Mouse (Mus musculus) liver, embryonic 14.5 days (tissue): Measurements from ENCODE around the gene 4931414P19Rik. TPM values are rescaled to one million over a fixed set of nuclear protein-coding genes. Genes with fewer than 3 reads are reported as not detected.
A peak's percentile ranks its signal among the peaks of the same experiment; 100 is the strongest.

ENCODE experiments used
- ATAC-seq: fragments of 200-750 bp; cut with Nextera tagmentation; 2 replicates; pipeline ENCODE4 v1.8.0; 2017; ENCODE audit warnings: moderate number of reproducible peaks, mild to moderate bottlenecking, moderate library complexity; ENCODE audit not compliant: insufficient read depth
- DNase-seq, 3 experiments: peaks; one replicate each; pipeline ENCODE4 v3.0.0-alpha.2; 2012 to 2013; ENCODE audit warnings: low read depth in 3 of 3, low spot score in 3 of 3
- H3K27ac ChIP-seq: fragments of 300-500 bp; sonication (generic); 2 replicates; pipeline ENCODE4 v1.5.1; 2014; ENCODE audit warnings: moderate library complexity, mild to moderate bottlenecking, control low read depth, inconsistent platforms
- H3K27me3 ChIP-seq: fragments of 300-500 bp; sonication (generic); 2 replicates; pipeline ENCODE4 v1.6.1; 2014; ENCODE audit warnings: mild to moderate bottlenecking, low read length, moderate library complexity; ENCODE audit not compliant: control insufficient read depth, insufficient read depth
- H3K36me3 ChIP-seq: fragments of 300-500 bp; sonication (generic); replicated peaks from 2 replicates; pipeline ENCODE4 v1.6.1; 2014; ENCODE audit warnings: low read depth; ENCODE audit not compliant: control insufficient read depth, insufficient read depth
- H3K4me1 ChIP-seq, 2 experiments: fragments of 200-500 bp in 1 of 2; fragments of 300-500 bp in 1 of 2; sonication (generic) in 1 of 2; replicated peaks; 2 replicates each; pipeline ENCODE4 v1.6.1; 2012 to 2014; ENCODE audit warnings: antibody characterized with exemption in 1 of 2, inconsistent platforms in 1 of 2, low read length in 1 of 2; ENCODE audit not compliant: control insufficient read depth in 2 of 2, insufficient read depth in 2 of 2
- H3K4me2 ChIP-seq: fragments of 300-500 bp; sonication (generic); 2 replicates; pipeline ENCODE4 v1.6.1; 2014; ENCODE audit warnings: low read depth, mild to moderate bottlenecking, control low read depth, moderate library complexity
- H3K4me3 ChIP-seq, 2 experiments: fragments of 200-500 bp in 1 of 2; fragments of 300-500 bp in 1 of 2; sonication (generic) in 1 of 2; 2 replicates each; pipeline ENCODE4 v1.5.1; 2012 to 2014; ENCODE audit warnings: low read depth in 2 of 2, low read length in 2 of 2, mild to moderate bottlenecking in 2 of 2, control low read depth in 1 of 2, inconsistent platforms in 1 of 2, moderate library complexity in 1 of 2; ENCODE audit not compliant: insufficient read depth in 1 of 2
- H3K9ac ChIP-seq: fragments of 300-500 bp; sonication (generic); replicated peaks from 2 replicates; pipeline ENCODE4 v1.6.1; 2014; ENCODE audit warnings: mild to moderate bottlenecking, control low read depth, moderate library complexity
- H3K9me3 ChIP-seq: fragments of 300-500 bp; sonication (generic); 2 replicates; pipeline ENCODE4 v1.6.1; 2016; ENCODE audit warnings: low read length, mixed read lengths; ENCODE audit not compliant: control insufficient read depth
- CTCF ChIP-seq: IDR thresholded peaks from 2 replicates; pipeline ENCODE4 v1.5.1; 2016; ENCODE audit warnings: antibody characterized with exemption, low read depth, control low read depth
- EP300 ChIP-seq: IDR thresholded peaks from 2 replicates; pipeline ENCODE4 v1.6.1; 2016; ENCODE audit warnings: antibody characterized with exemption, low read depth
- whole genome bisulfite sequencing: fragments of 180-500 bp; shearing (Covaris S2); extraction: QIAGEN DNeasy Blood & Tissue Kit; methylation state at CpG from one replicate; pipeline ENCODE4 v1.1.7; 2014; ENCODE audit not compliant: insufficient replicate concordance; 5-methylcytosine and 5-hydroxymethylcytosine counted together
- polyA plus RNA-seq, 2 experiments: library from polyadenylated mRNA; depleted of rRNA in 1 of 2; stranded (reverse) in 1 of 2; unstranded in 1 of 2; fragments of >200 nt; fragmentation: Nextera tagmentation in 1 of 2; extraction: Ambion mirVana in 1 of 2; gene quantifications; 2 replicates each; pipeline versions ENCODE4 v1.2.1 to v1.2.3; 2012 to 2014

Gene 4931414P19Rik
- polyA plus RNA-seq (2012; rRNA removed) (2.2 and 4.3 TPM in 2 replicates), polyA plus RNA-seq (2014; fragmentation: Nextera tagmentation; extraction: Ambion mirVana) (1.1 and 1.9 TPM in 2 replicates)

GRCm38 (mm10) chr14:54605752-54606321, at the start of gene 4931414P19Rik:
TSS of gene 4931414P19Rik (minus strand) at chr14:54605993.
- under 1% methylated on average over 39 of the region's 39 CpGs for WGBS
- Histone ChIP-seq H3K9ac (peak within 1 kb of the TSS; percentile 72), H3K4me1 (peaks cover 27 to 31% of the 10 kb centered on the region in 2 experiments), H3K36me3 (no peaks in the 10 kb centered on the region), H3K9me3 (no peaks in the 10 kb centered on the region), H3K27me3 (no peaks in the 10 kb centered on the region), H3K4me3 (peak within 1 kb of the TSS; percentile 65 to 75), H3K4me2 (peak within 1 kb of the TSS; percentile 74), H3K27ac (peak within 1 kb of the TSS; percentile 59)
- ATAC-seq (peak; percentile 39), DNase-seq (peak; percentile 68 to 69 (median 68))
- no peak for TF ChIP-seq EP300
- 0 out of 2 replicates have a peak, but pooled peaks have one; percentile 5 for TF ChIP-seq CTCF

- H3K9ac ChIP-seq, result peak overlapping the region; percentile 58
- H3K27me3 ChIP-seq, result no peaks in the 10 kb centered on the region
- peak; percentile 85 for ATAC-seq
- peak overlapping the region; percentile 65 for H3K27ac ChIP-seq
- DNase-seq, result peak; percentile 76 to 78 (median 77)
- TF ChIP-seq EP300 (no peak), CTCF (peak; percentile 26; the same call in 1 of the 2 replicates)
- H3K9me3 ChIP-seq, result no peaks in the 10 kb centered on the region
- peaks cover 58% of the 10 kb centered on the region for H3K36me3 ChIP-seq
- H3K4me3 ChIP-seq, result peak overlapping the region; percentile 62 to 98
- H3K4me2 ChIP-seq, result peak overlapping the region; percentile 91
- peaks cover 14 to 19% of the 10 kb centered on the region in 2 experiments for H3K4me1 ChIP-seq
- 0% methylated on average over 12 of the region's 12 CpGs for WGBS
Observed at GRCm38 (mm10) chr14:54653496-54653895, 47.7 kb upstream of the 4931414P19Rik start.

- peak overlapping the region; percentile 65 for H3K27ac ChIP-seq
- peak overlapping the region; percentile 62 to 98 for H3K4me3 ChIP-seq
- TF ChIP-seq EP300 (no peak), CTCF (no peak)
- H3K4me1 ChIP-seq, result peaks cover 14 to 19% of the 10 kb centered on the region in 2 experiments
- ATAC-seq (no peak), DNase-seq (no peak)
- no peaks in the 10 kb centered on the region for H3K27me3 ChIP-seq
- WGBS, result 5% methylated on average over 7 of the region's 7 CpGs
- H3K9ac ChIP-seq, result peak overlapping the region; percentile 58
- peaks cover 57% of the 10 kb centered on the region for H3K36me3 ChIP-seq
- no peaks in the 10 kb centered on the region for H3K9me3 ChIP-seq
- H3K4me2 ChIP-seq, result peak overlapping the region; percentile 91
Observed at GRCm38 (mm10) chr14:54652787-54653186, 47.0 kb upstream of the 4931414P19Rik start.

- H3K27me3 ChIP-seq, result no peaks in the 10 kb centered on the region
- H3K36me3 ChIP-seq, result peaks cover 59% of the 10 kb centered on the region
- no peak for TF ChIP-seq EP300
- TF ChIP-seq CTCF, result no peak
- H3K9me3 ChIP-seq, result no peaks in the 10 kb centered on the region
- no peak overlapping the region for H3K27ac ChIP-seq
- no peak overlapping the region for H3K9ac ChIP-seq
- WGBS, result 68% methylated on average over 4 of the region's 4 CpGs
- DNase-seq, result no peak
- no peak overlapping the region for H3K4me3 ChIP-seq
- 0 out of 2 replicates have a peak, but pooled peaks have one; percentile 2 for ATAC-seq
- no peak overlapping the region for H3K4me2 ChIP-seq
- H3K4me1 ChIP-seq, result peaks cover 14 to 19% of the 10 kb centered on the region in 2 experiments
Observed at GRCm38 (mm10) chr14:54651556-54651955, 45.8 kb upstream of the 4931414P19Rik start.

GRCm38 (mm10) chr14:54650621-54651454, 45.0 kb upstream of the 4931414P19Rik start:
- H3K9ac ChIP-seq, result no peak overlapping the region
- no peak overlapping the region for H3K4me2 ChIP-seq
- ATAC-seq (peak; percentile 58), DNase-seq (peak; percentile 85 to 89 (median 86))
- peaks cover 60% of the 10 kb centered on the region for H3K36me3 ChIP-seq
- no peaks in the 10 kb centered on the region for H3K27me3 ChIP-seq
- peaks cover 14 to 19% of the 10 kb centered on the region in 2 experiments for H3K4me1 ChIP-seq
- H3K9me3 ChIP-seq, result no peaks in the 10 kb centered on the region
- TF ChIP-seq CTCF (peak; percentile 96), EP300 (no peak)
- WGBS, result 50% methylated on average over 23 of the region's 23 CpGs
- H3K27ac ChIP-seq, result no peak overlapping the region
- no peak overlapping the region for H3K4me3 ChIP-seq
